Mouse (Mus musculus): ENCODE measurements around the gene Neurod6.
A peak's percentile ranks its signal among the peaks of the same experiment; 100 is the strongest.
"Not testable (repeated sequence)": the region's sequence is repeated elsewhere in the genome, so short reads cannot be mapped to it uniquely, and the experiment has no call there.

Neurod6 gene

GRCm38 (mm10) chr6:55680974-55681373 is at the start of gene Neurod6:
Gene Neurod6 (minus strand): TSS chr6:55681263.
- DNase-seq = no peak

- DNase-seq = peak; percentile 17
Measured at GRCm38 (mm10) chr6:55717209-55717608, 36.1 kb upstream of the Neurod6 start.

DNA sequence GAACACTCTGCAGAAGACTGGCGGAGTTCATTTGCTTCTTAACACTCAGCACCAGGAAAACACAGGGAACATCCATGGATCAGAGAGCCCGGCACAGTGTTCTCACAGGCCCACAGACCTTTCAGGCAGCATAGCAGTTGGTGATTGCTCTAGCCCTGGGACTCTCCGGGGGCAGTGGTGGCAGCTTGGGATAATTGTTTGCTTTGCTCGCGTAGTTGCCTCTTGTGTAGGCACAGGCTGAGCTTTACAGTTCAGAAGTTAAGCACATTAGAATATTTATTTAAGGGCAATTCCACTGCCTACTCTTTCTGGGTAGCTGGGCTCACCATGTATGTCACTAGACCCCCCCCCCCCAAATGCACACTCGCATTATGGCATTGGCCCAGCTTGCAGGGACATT is 34.4 kb upstream of the Neurod6 start:
- no peak for DNase-seq

DNA sequence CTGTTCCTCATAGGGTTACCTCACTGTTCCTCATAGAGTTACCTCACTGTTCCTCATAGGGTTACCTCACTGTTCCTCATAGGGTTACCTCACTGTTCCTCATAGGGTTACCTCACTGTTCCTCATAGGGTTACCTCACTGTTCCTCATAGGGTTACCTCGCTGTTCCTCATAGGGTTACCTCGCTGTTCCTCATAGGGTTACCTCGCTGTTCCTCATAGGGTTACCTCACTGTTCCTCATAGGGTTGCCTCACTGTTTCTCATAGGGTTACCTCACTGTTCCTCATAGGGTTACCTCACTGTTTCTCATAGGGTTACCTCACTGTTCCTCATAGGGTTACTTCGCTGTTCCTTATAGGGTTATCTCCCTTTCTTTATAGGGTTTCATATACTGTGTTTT is 29.9 kb upstream of the Neurod6 start:
- not testable (repeated sequence) for DNase-seq

DNA sequence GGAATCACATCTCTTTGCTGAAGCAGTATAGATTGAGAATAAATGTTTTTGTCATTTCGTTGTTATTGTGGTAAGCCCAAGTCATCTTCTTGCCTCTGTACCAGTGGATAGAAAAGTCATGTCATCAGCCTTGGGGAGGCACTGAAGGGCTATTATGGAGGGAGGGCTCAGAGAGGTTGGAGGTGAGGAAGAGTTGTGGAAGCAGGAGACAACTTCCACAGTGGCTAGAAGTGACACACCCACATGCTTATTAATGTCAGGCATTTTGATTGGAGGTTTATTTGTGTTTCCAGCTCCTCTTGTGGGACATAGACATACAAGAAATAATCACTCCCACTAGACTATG is 23.7 kb upstream of the Neurod6 start:
- no peak for DNase-seq

DNA sequence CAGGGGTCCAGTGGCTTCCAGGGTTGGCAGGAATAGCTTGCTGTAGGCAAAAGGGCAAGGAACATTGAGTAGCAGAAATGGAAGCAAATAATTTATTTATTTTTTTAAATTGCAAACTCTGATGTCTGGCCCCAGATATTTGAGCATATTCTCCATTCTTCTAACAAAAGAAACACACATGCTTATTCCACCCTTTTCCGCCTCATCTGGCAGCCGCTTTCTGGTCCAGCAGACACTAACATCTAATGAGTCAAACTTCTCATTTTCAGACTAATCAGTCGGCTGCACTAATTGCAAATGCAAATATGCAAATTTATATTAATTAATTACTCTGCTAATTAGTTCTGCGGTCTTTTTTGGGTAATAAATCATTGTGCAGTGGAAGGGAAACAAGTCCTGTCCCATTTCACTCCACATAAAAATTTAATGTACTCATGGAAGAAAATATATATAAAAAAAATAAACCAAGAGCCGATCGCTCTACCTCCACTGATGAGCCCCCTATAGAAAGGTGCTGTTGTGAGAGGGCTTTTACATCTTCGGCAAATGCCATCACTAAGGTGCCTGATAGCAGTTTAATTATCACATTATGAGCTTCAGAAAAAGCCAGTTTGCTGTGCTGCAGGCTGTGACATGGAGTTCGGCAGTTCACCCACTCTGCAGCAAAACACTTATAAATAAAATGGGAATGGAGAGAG is 23.1 kb upstream of the Neurod6 start:
- no peak for DNase-seq

DNA sequence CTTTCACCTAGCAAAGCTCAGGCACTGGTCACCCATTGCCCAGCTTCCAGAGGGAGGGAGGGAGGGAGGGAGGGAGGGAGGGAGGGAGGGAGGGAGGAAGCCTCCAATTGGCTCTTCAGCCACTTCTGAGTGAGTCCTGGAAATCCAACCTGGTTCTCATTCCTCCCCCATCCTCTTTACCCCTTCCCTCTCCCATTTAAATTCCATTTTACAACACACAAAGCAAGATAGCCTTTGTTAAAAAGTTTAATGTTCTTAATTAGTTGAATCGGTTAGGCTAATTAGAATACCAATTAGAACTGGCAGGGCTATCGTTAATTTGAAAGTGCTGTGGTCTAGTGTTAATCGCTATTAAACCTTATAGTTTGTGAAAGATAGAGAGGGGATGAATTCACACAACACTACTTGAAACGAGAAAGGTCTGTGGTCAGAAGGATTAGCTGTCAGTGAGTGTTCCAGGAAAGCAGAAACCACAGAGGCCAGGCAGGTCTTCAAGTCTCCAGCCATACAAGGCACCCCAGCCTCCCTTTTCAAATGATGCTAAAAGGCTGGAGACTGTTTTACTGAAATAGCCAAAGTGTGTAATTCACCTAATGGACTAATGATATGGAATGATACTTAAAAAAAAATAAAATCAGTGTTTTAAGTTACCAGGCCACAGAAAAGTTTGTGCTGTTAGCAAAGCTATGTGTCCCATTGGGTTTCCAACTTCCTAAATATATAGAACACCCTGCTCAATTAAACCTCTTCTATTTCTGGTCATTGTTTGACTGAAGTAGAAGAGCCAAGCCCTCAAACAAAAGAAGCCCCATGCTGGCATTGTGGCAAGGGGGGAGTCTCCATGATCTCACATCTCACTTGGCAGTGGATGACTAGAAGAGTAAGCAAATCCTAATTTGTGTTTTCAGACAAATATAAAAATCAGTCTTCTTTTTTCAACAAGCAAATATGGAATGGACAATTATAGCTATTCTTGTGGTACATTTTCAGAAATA is 19.6 kb upstream of the Neurod6 start:
- no peak for DNase-seq

DNA sequence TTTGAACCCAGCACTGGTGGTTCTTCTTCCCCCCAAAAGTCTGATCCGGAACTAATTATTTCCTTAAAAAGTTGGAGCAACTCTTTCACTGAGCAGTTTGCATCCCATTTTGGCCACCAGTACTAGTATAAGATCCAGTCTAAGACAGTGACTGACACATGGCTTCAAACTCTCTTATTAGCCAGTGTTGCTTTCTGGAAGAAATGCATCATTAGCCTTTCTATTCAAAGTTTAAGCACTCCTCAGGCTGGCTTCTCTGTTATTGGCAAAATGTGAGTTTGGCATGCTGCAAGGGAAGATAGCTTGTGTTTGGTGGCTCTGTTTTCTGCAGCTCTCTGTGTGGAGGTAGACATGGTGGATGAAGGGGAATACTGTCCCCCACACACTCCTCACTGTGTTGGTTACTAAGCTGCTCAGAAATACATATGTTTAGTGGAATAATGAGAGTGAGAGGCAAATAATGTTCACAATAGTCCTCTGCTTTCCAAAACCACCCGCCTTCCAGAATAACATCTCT is 9.0 kb upstream of the Neurod6 start:
- no peak for DNase-seq

DNA sequence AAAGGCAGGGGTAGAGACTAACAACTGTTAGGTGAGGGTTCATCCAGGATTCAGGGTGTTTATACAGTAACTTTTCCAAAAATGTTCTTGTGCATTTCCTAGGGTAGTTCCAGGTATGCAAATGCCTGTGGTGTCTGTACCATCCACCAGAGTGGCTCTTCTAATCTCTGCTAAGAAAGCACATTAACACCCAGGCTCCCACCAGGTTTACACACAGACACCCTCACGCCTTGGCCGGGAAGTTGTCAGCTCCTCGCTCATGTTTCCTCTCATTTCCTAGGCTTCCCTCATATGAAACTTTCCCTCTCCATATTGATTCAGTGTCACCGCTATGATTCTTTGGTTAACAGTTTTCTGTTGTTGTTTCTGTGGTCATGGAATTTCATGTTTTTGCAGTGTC is 2.4 kb upstream of the Neurod6 start:
- no peak for DNase-seq

- DNase-seq = no peak
Measured at GRCm38 (mm10) chr6:55682886-55683285, 1.8 kb upstream of the Neurod6 start.

DNA sequence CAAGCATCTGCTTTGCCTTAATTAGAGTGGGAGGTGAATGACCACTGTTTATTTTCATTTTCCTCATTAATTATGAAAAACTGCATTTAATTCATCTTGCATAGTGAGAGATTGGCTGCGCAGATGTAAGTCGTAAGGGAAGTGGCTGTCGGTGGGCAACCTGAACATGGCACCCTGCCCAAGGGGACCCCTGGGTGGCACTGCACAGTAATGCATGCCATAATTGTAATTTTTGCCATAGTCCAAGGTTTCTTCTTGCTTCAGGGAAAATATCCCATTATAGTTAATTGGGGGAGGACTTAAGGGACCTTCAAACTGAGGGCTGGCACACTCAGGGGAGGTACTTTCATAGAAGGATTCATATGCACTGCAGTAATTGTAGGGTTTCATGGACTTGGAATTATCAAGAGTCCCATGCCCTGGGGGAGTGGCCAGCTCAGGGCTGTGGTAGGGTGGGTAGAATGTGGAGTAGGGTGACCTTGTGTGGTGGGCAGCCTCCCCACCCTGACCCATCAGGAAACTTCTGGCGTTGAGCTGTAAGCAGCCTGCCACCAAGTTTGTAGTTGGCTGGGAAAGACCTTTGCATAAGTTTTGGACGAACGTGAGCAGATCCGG is 2.4 kb downstream of the Neurod6 start:
- no peak for DNase-seq

- no peak for DNase-seq
Measured at GRCm38 (mm10) chr6:55677326-55677725, 3.7 kb downstream of the Neurod6 start.

DNA sequence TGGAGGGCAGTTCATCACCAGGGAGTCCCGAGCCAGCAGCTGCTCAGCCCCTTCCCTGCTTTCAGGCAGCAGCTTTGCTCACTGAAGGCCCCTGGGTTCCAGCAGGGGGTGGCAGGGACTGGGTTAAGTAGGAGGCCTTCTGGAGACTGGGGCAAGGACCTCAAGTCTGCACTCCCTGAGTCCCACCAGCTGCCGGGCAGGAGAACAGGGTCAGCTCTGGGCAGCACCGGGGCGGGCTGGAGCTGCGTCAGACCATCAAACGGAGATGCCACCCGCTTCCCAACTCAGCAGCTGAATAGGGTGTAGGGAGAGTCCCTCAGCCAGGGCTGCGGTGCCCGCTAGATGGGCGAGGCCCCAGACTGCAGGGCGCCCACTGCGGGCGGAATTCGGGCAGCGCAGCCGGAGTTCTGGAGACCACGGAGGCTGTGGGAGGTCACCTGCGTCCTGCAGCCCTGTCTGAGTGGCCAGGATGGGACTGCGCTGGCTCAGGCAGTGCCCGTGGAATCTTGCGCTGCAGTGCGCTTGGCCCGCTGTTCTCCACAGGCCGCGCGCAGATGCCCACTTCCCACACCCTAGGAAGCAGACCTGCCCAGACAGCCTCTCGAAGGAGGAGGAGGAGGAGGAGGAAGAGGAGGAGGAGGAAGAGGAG is 4.3 kb downstream of the Neurod6 start:
- no peak for DNase-seq

DNA sequence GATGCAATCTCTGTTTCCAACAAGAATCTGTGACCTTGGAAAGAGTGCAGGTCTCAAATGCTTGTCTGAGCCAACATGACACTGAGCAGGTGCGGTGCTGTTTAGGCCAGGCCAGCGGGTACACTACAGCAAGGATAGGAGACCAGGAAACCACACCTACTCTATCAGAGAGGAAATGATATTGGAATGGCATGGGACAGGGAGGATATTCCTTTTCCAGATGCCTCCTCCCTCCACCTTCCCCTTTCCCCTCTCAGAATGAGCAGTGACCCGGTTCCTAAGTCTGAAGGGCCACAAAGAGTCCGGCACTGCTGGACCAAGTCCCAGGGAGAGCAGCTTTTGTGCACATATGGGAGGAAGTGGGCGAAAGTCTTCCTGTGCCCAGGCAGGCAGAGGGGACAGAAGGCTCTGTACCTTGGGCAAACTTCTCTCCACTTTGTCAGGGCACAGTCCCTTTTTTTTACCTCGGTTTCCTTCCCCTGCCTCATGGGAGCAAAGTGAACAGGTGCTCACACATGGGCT is 4.9 kb downstream of the Neurod6 start:
- DNase-seq = no peak

DNA sequence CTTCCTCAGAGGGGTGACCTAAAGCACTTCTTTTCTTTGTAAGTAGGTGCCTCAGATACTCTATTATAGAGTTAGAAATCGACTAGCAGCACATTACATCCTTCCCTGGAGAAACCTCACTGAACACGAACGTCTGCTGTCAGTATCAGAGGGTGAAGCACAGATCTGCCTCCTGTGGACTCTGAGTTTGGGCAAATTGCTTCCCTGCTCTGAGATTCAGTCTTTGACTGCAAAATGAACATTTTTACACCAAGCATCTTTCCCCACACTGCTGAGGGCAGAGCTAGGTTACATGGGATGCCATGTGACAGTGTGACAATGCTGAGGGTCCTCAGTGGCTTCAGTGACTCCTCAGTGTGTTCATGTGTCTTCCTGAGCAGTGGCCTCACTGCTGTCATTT is 13.3 kb downstream of the Neurod6 start:
- no peak for DNase-seq

DNA sequence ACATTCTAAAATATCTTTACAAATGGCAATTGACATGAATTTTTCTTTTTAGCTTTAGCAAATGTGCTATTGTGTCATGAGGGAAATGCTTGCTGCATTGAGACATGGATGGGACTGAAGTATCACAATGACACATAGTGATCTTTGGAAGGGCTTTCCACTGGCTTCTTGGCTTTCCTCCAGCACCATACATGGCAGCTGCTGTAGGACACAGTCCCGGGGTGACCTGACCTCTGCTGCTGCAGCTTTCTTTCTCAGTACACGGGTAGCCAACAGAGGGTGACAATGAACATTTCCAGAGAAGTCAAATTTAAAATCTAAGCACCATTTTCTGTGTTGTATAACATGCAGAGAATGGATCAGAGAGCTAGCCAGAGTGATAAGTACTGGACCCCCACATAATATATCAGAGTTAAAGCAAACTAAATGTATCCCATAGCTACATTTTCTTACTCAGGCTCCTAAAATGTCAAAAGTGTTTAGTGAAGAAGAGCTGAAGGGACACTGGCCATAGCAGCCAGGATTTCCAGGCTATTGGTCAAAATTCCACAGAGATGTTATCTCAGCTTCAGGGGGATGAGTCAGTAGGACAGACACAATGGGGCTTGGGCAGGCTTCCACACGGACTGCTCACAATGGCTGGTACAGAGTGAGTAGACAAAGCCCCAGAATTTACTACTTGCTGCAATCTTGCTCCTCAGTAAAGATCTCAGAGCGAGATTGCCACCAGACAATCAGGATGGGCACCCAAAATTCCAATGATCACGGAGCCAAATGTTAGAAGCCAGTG is 19.7 kb downstream of the Neurod6 start:
- no peak for DNase-seq

DNA sequence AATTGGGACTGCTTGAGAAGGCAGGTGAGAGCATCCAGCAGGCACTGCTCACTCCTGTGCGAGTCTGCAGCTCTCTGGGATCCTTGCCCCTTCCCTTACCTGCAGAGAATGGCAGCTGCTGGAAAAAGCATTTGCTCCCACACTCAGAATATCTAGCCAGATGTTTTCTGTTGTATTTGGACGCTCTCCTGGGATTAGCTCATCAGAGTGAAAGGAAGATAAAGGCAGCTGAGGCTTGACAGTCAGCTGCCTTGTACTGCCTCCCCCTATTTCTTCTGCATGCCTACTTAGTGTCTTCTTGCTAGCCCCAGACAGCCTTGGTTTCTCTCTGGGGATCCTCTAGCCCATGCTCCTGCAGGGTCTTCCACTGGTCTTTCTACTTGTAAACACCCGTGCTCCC is 31.1 kb downstream of the Neurod6 start:
- no peak for DNase-seq

- DNase-seq = no peak
Measured at GRCm38 (mm10) chr6:55649581-55649980, 31.5 kb downstream of the Neurod6 start.

- no peak for DNase-seq
Measured at GRCm38 (mm10) chr6:55648886-55649285, 32.2 kb downstream of the Neurod6 start.

- no peak for DNase-seq
Measured at GRCm38 (mm10) chr6:55647771-55648280, 33.2 kb downstream of the Neurod6 start.

DNA sequence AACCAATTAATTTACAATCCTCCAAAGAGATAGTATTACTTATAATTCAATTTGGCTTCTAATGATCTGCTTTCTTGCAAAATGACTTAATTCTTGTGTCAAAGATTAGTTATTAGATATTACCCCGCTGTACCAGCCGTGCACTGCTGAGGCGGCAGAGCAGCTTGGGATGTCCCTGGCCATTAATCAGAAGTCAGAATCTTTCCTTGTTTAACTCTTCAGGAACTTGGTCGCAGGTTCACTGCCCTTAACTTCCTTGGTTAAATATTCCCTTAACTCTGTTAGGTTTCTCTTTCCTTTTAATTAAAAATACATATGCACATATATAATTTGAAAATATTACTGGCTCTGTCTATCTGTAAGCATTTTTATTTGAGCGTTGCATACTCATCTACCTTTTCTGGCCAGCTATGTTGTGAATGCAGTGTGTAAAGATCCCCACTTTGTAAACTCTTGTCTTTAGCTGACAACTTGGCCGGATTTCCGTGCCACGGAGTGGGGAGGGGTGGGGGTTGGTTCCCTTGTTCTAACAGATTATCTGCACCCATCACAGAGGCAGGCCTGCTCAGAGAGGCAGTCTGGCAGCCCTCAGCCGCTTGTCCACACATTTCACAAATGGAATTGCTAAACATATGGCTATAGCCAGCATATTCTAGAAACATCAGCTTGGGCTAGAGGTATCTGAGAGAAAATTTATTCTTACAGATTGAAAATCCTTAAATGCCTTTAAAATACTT is 34.1 kb downstream of the Neurod6 start:
- no peak for DNase-seq
